Mouse (Mus musculus) v-Abl transformed pro-B cells (cell line): ENCODE measurements around the gene Gas6.

Source experiments
- in situ Hi-C, 2 experiments: fragments of 400-800 bp; cut with MboI; formaldehyde crosslinking; loops; one replicate each; pipeline ENCODE4 v1.15.1; 2025; ENCODE audit not compliant: unreplicated experiment in 2 of 2

Gene Gas6

GRCm38 (mm10) chr8:13420970-13421369 lies 73.3 kb downstream of the Gas6 start:
- in situ Hi-C loops = loop anchor here (5.0 to 25.0 kb wide), 5 partner anchors 41 to 1616 kb away; partner anchors contain the start of genes BB014433 (in 1 of the 2), Coprs (in 1 of the 2) and Upf3a (in 1 of the 2)

- in situ Hi-C loops = loop anchor here (10.0 to 25.0 kb wide), 6 partner anchors 336 to 1626 kb away; partner anchors contain the start of genes BB014433 (in 2 of the 2), Cdc16 (in 2 of the 2) and Coprs (in 1 of the 2)
Observed at GRCm38 (mm10) chr8:13419111-13419639, 75.1 kb downstream of the Gas6 start.

GRCm38 (mm10) chr8:13415879-13416278 lies 78.4 kb downstream of the Gas6 start:
- in situ Hi-C loops = loop anchor here (10.0 to 25.0 kb wide), 6 partner anchors 339 to 1629 kb away; partner anchors contain the start of genes BB014433 (in 2 of the 2), Cdc16 (in 2 of the 2) and Coprs (in 1 of the 2)
